Mouse (Mus musculus) granulocyte monocyte progenitor cell, adult 5-6 weeks (primary cell): ENCODE data around the gene Mvb12b. TPM values are rescaled to one million over a fixed set of nuclear protein-coding genes. Genes with fewer than 3 reads are reported as not detected.

ENCODE experiments used
- ATAC-seq: replicated peaks from 2 replicates; pipeline ENCODE4 v1.8.0; 2016; ENCODE audit warnings: mild to moderate bottlenecking, moderate TSS enrichment, inconsistent platforms; ENCODE audit not compliant: poor library complexity, severe bottlenecking
- total RNA-seq, 2 experiments: library from RNA; stranded (forward) in 1 of 2; stranded (reverse) in 1 of 2; fragments of 200-712, 200-1000 nt in 1 of 2; fragments of >200 nt in 1 of 2; fragmentation: Nextera tagmentation in 1 of 2; gene quantifications; 2 replicates each; pipeline ENCODE4 v1.2.3; 2014 to 2017

The Mvb12b gene
- total RNA-seq (2014; fragmentation: Nextera tagmentation) = 46.2 and 58.5 TPM in 2 replicates
- total RNA-seq (2017) = 14.7 and 16.6 TPM in 2 replicates

- ATAC-seq = peak; percentile 49
These were observed at the start of gene Mvb12b for GRCm38 (mm10) chr2:33887328-33888099. TSS of gene Mvb12b (minus strand) at chr2:33887946.

- ATAC-seq = no peak
These were observed 48.0 kb upstream of the Mvb12b start for GRCm38 (mm10) chr2:33935756-33936155.

GRCm38 (mm10) chr2:33933606-33934510 lies 46.1 kb upstream of the Mvb12b start:
- ATAC-seq = peak; percentile 52; the same call in 1 of the 2 replicates

- no peak for ATAC-seq
These were observed 43.4 kb upstream of the Mvb12b start for GRCm38 (mm10) chr2:33931161-33931560.

GRCm38 (mm10) chr2:33925288-33925687 lies 37.5 kb upstream of the Mvb12b start:
- ATAC-seq = peak; percentile 86

- ATAC-seq = no peak
These were observed 35.7 kb upstream of the Mvb12b start for GRCm38 (mm10) chr2:33923482-33923881.

GRCm38 (mm10) chr2:33922466-33922865 lies 34.7 kb upstream of the Mvb12b start:
- ATAC-seq = no peak

- no peak for ATAC-seq
These were observed 32.3 kb upstream of the Mvb12b start for GRCm38 (mm10) chr2:33919934-33920615.

GRCm38 (mm10) chr2:33918824-33919223 lies 31.1 kb upstream of the Mvb12b start:
- ATAC-seq = peak; percentile 93

- 0 out of 2 replicates have a peak, but pooled peaks have one; percentile 26 for ATAC-seq
These were observed 30.6 kb upstream of the Mvb12b start for GRCm38 (mm10) chr2:33918318-33918717.

- no peak for ATAC-seq
These were observed 28.9 kb upstream of the Mvb12b start for GRCm38 (mm10) chr2:33916603-33917002.

GRCm38 (mm10) chr2:33914998-33915397 lies 27.3 kb upstream of the Mvb12b start:
- no peak for ATAC-seq

- 0 out of 2 replicates have a peak, but pooled peaks have one; percentile 12 for ATAC-seq
These were observed 26.6 kb upstream of the Mvb12b start for GRCm38 (mm10) chr2:33914334-33914733.

- peak; percentile 56; the same call in 1 of the 2 replicates for ATAC-seq
These were observed 25.9 kb upstream of the Mvb12b start for GRCm38 (mm10) chr2:33913598-33913997.

- ATAC-seq = no peak
These were observed 25.0 kb upstream of the Mvb12b start for GRCm38 (mm10) chr2:33912741-33913140.

- peak; percentile 94 for ATAC-seq
These were observed 20.6 kb upstream of the Mvb12b start for GRCm38 (mm10) chr2:33908374-33908773.

GRCm38 (mm10) chr2:33907174-33907573 lies 19.4 kb upstream of the Mvb12b start:
- no peak for ATAC-seq

- no peak for ATAC-seq
These were observed 8.1 kb upstream of the Mvb12b start for GRCm38 (mm10) chr2:33895829-33896228.

GRCm38 (mm10) chr2:33893151-33893550 lies 5.4 kb upstream of the Mvb12b start:
- ATAC-seq = no peak

- no peak for ATAC-seq
These were observed 4.6 kb upstream of the Mvb12b start for GRCm38 (mm10) chr2:33892354-33892753.

- no peak for ATAC-seq
These were observed 297 bp upstream of the Mvb12b start for GRCm38 (mm10) chr2:33888100-33888385.
